34 mouse cellular contexts compared by ENCODE assay signal in genomic region chr12:87488683-87489082, GRCm38 (mm10). TPM values are rescaled to one million over a fixed set of nuclear protein-coding genes. Genes with fewer than 3 reads are reported as not detected.
"Had no signal": no experiment of that assay in that cellular context is flagged by ENCODE, and none has a peak within 500 bp of the region (broad histone marks: within the 10 kb centered on the region; RNA-seq: fewer than 3 reads in every experiment).

No protein-coding gene starts in this region.

RNA-seq across cellular contexts. Expression of gene Gm5788, which starts 5.8 kb away (rescaled TPM):
- total RNA-seq: gastrocnemius, adult 2 months; gastrocnemius, postnatal 10 days; gastrocnemius, postnatal 25 days; gastrocnemius, postnatal 4 days; heart, adult 18-20 months; heart, adult 8-10 months; heart, postnatal 10 days; heart, postnatal 25 days; heart, postnatal 4 days; layer of hippocampus, adult 2 months; layer of hippocampus, postnatal 10 days; layer of hippocampus, postnatal 25 days; left cerebral cortex, adult 2 months; left cerebral cortex, postnatal 14 days; left cerebral cortex, postnatal 36 days had no signal
- polyA plus RNA-seq: heart, embryonic 10.5 days; heart, embryonic 12.5 days; heart, embryonic 14.5 days; heart, embryonic 16.5 days; hindbrain, embryonic 10.5 days; hindbrain, embryonic 12.5 days; hindbrain, embryonic 14.5 days; hindbrain, embryonic 16.5 days; inflammation-experienced regulatory T-cells, adult 6 months; intestine, embryonic 15.5 days; intestine, postnatal 0 days; kidney, embryonic 14.5 days; kidney, embryonic 16.5 days; limb, embryonic 10.5 days; limb, embryonic 12.5 days; limb, embryonic 14.5 days; liver, embryonic 11.5 days; liver, embryonic 13.5 days; liver, embryonic 15.5 days had no signal

RNA-seq across cellular contexts. Expression of gene Gm8300, which starts 25.4 kb away (rescaled TPM):
- total RNA-seq: gastrocnemius, adult 2 months; gastrocnemius, postnatal 10 days; gastrocnemius, postnatal 25 days; gastrocnemius, postnatal 4 days; heart, adult 18-20 months; heart, adult 8-10 months; heart, postnatal 10 days; heart, postnatal 25 days; heart, postnatal 4 days; layer of hippocampus, adult 2 months; layer of hippocampus, postnatal 10 days; layer of hippocampus, postnatal 25 days; left cerebral cortex, adult 2 months; left cerebral cortex, postnatal 14 days; left cerebral cortex, postnatal 36 days had no signal
- polyA plus RNA-seq: heart, embryonic 10.5 days; heart, embryonic 12.5 days; heart, embryonic 14.5 days; heart, embryonic 16.5 days; hindbrain, embryonic 10.5 days; hindbrain, embryonic 12.5 days; hindbrain, embryonic 14.5 days; hindbrain, embryonic 16.5 days; inflammation-experienced regulatory T-cells, adult 6 months; intestine, embryonic 15.5 days; intestine, postnatal 0 days; kidney, embryonic 14.5 days; kidney, embryonic 16.5 days; limb, embryonic 10.5 days; limb, embryonic 12.5 days; limb, embryonic 14.5 days; liver, embryonic 11.5 days; liver, embryonic 13.5 days; liver, embryonic 15.5 days had no signal
